Mouse (Mus musculus): ENCODE data around the gene Piwil1.

- TF ChIP-seq POLR2A (IDR thresholded peaks at IDR 0.05; ENCODE audit: control insufficient read depth in 1 of 2, insufficient read depth in 1 of 2, low read depth in 1 of 2, low read length in 2 of 2, poor library complexity in 1 of 2) (no peak), CHD1 (IDR thresholded peaks at IDR 0.05; ENCODE audit: low read depth, low read length) (no peak), GABPA (IDR thresholded peaks at IDR 0.05; ENCODE audit: low read depth, low read length) (no peak)
Measured at GRCm38 (mm10) chr5:128704134-128704904, 2.0 kb downstream of the Piwil1 start.
